Mouse (Mus musculus) heart, postnatal 0 days (tissue): ENCODE data around the gene Rnf149. TPM values are rescaled to one million over a fixed set of nuclear protein-coding genes. Genes with fewer than 3 reads are reported as not detected.

Source experiments
- ATAC-seq: fragments of 200-750 bp; cut with Nextera tagmentation; 2 replicates; pipeline ENCODE4 v1.8.0; 2017; ENCODE audit warnings: low read depth, moderate number of reproducible peaks, moderate library complexity; ENCODE audit not compliant: insufficient read depth
- DNase-seq: peaks from one replicate; pipeline ENCODE4 v3.0.0-alpha.2; 2016; ENCODE audit warnings: low spot score
- H3K27ac ChIP-seq: fragments of 300-500 bp; sonication (generic); 2 replicates; pipeline ENCODE4 v1.5.1; 2014; ENCODE audit warnings: low read depth, mild to moderate bottlenecking
- H3K27me3 ChIP-seq: fragments of 300-500 bp; sonication (generic); 2 replicates; pipeline ENCODE4 v1.6.1; 2014; ENCODE audit warnings: low read length, mixed read lengths; ENCODE audit not compliant: control insufficient read depth, insufficient read depth
- H3K36me3 ChIP-seq: fragments of 300-500 bp; sonication (generic); replicated peaks from 2 replicates; pipeline ENCODE4 v1.6.1; 2014; ENCODE audit warnings: low read length, mixed read lengths; ENCODE audit not compliant: control insufficient read depth, insufficient read depth
- H3K4me1 ChIP-seq: fragments of 300-500 bp; sonication (generic); 2 replicates; pipeline ENCODE4 v1.6.1; 2014; ENCODE audit warnings: antibody characterized with exemption; ENCODE audit not compliant: control insufficient read depth, insufficient read depth
- H3K4me2 ChIP-seq: fragments of 300-500 bp; sonication (generic); 2 replicates; pipeline ENCODE4 v1.6.1; 2014; ENCODE audit warnings: low read depth, mild to moderate bottlenecking, low read length, moderate library complexity
- H3K4me3 ChIP-seq: fragments of 300-500 bp; sonication (generic); 2 replicates; pipeline ENCODE4 v1.5.1; 2014; ENCODE audit warnings: low read depth, low read length
- H3K9ac ChIP-seq: fragments of 300-500 bp; sonication (generic); replicated peaks from 2 replicates; pipeline ENCODE4 v1.6.1; 2014; ENCODE audit warnings: low read depth, low read length, mixed read lengths
- H3K9me3 ChIP-seq: fragments of 300-500 bp; sonication (generic); replicated peaks from 2 replicates; pipeline ENCODE4 v1.6.1; 2016; ENCODE audit warnings: low read length; ENCODE audit not compliant: control insufficient read depth
- CTCF ChIP-seq: IDR thresholded peaks from 2 replicates; pipeline ENCODE4 v1.5.1; 2016; ENCODE audit warnings: antibody characterized with exemption, control low read depth, low read depth
- EP300 ChIP-seq: IDR thresholded peaks from 2 replicates; pipeline ENCODE4 v1.6.1; 2016; ENCODE audit warnings: antibody characterized with exemption, low read depth
- WGBS: fragments of 180-500 bp; shearing (Covaris S2); extraction: QIAGEN DNeasy Blood & Tissue Kit; methylation state at CpG from one replicate; pipeline ENCODE4 v1.1.7; 2014; 5-methylcytosine and 5-hydroxymethylcytosine counted together
- polyA plus RNA-seq: library from polyadenylated mRNA; unstranded; fragments of >200 nt; fragmentation: Nextera tagmentation; extraction: Ambion mirVana; gene quantifications from 2 replicates; pipeline ENCODE4 v1.2.1, GENCODE M21; 2015
- total RNA-seq: library from RNA; depleted of rRNA; stranded (reverse); fragments of >200 nt; gene quantifications from 2 replicates; pipeline ENCODE4 v1.2.3, GENCODE M21; 2014; ENCODE audit warnings: low replicate concordance; rRNA removed

The Rnf149 gene
- total RNA-seq: 9.0 and 31.3 TPM in 2 replicates
- 9.1 and 10.7 TPM in 2 replicates for polyA plus RNA-seq

DNA sequence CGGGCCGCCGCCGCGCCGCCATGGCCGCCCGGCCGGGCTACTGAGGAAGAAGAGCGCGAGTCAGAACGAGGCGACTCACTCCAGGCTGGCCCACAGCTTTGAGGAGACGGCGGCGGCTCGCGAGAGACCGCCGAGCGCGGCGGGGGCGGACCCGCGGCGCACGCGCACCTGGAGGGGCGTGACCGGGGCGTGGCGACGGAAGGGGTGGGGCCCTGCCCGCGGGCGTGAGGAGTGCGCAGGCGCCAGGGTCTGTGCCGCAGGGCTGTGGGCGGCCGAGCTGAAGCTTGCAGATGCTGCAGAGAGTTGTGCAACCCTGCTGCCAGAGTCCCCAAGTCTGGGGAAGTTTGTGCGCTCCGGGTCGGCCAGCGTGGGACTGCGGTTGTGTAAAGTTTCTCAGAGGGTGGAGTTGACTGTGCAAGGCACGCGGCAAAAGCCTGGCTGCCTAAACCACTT is at the start of gene Rnf149:
Gene Rnf149 (minus strand): TSS at position 153 of the 453 bp plus-strand sequence.
- peak within 1 kb of the TSS; percentile 97 for H3K27ac ChIP-seq
- no peaks in the 10 kb centered on the region for H3K27me3 ChIP-seq
- peak within 1 kb of the TSS; percentile 88 for H3K4me3 ChIP-seq
- peaks cover 17% of the 10 kb centered on the region for H3K4me1 ChIP-seq
- TF ChIP-seq CTCF: no peak
- TF ChIP-seq EP300: no peak
- H3K9me3 ChIP-seq: no peaks in the 10 kb centered on the region
- peak; percentile 98 for ATAC-seq
- peak; percentile 90 for DNase-seq
- H3K4me2 ChIP-seq: peak within 1 kb of the TSS; percentile 71
- WGBS: 0% methylated on average over 39 of the region's 49 CpGs
- peak within 1 kb of the TSS; percentile 81 for H3K9ac ChIP-seq
- H3K36me3 ChIP-seq: no peaks in the 10 kb centered on the region

DNA sequence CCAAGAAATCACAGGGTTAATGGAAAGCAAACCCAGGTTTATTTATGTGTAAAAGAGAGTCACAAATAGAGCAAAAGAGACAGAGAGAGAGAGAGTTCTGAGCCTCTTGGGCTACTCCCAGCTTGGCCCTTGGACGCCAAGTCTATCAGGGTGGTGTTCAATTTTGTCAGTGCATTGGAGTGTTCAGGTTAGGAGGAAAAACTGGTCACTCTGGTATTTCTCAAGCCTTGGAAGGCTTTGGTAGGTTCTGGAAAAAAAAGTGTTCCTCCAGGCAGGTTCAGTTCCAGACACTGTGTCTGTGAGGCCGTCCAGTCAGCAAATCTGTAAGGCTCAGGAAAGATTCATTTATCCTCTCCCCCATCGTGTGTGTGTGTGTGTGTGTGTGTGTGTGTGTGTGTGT is 48.3 kb upstream of the Rnf149 start:
- Histone ChIP-seq H3K9ac (no peak overlapping the region), H3K27ac (no peak overlapping the region), H3K4me1 (no peaks in the 10 kb centered on the region), H3K4me3 (no peak overlapping the region), H3K36me3 (no peaks in the 10 kb centered on the region), H3K9me3 (no peaks in the 10 kb centered on the region), H3K27me3 (no peaks in the 10 kb centered on the region), H3K4me2 (no peak overlapping the region)
- no peak for DNase-seq
- 44% methylated on average over 3 of the region's 3 CpGs for WGBS
- no peak for TF ChIP-seq CTCF
- TF ChIP-seq EP300: no peak
- no peak for ATAC-seq

DNA sequence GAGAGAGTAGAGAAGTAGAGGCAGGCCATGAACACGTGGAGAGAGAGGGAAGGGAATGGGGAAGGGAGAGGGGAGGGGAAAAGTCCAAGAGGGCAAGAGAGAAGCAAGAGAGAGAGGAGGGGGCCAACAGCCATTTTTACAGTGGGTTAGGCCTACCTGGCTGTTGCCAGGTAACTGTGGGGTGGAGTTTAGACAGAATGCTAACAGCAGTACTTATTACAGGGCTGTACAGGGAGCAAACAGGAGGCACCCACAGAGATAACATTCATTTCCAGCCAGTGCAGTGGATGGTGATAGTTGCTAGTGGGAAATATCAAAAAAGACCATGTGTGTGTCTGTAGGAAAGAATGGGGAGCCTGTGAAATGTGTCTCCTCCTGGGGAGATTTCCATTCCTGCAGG is 46.5 kb upstream of the Rnf149 start:
- no peak for ATAC-seq

DNA sequence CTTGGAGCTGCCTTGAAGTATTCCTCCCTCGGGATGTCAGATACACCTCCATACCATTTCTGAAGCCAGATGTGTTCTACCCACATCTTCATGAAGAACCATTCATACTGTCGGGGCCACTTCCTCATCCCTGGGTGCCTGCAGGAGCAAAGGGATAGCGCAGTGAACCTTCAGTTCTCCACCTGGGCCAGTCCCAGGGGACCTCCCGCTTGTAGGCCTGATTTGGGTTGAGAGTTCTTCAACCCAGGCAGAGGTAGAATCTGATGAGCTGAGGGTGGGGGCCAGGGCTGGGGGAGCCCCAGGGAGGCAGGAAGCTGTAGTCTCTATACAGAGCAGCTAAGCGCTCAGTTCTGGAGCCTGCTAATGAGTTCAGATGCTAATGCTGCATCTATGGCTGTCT is 45.9 kb upstream of the Rnf149 start:
- H3K36me3 ChIP-seq: no peaks in the 10 kb centered on the region
- ATAC-seq: no peak
- H3K9me3 ChIP-seq: no peaks in the 10 kb centered on the region
- no peaks in the 10 kb centered on the region for H3K27me3 ChIP-seq
- no peak for DNase-seq
- no peak overlapping the region for H3K4me3 ChIP-seq
- no peak overlapping the region for H3K4me2 ChIP-seq
- no peaks in the 10 kb centered on the region for H3K4me1 ChIP-seq
- 87% methylated on average over 5 of the region's 5 CpGs for WGBS
- TF ChIP-seq EP300: no peak
- TF ChIP-seq CTCF: no peak
- H3K9ac ChIP-seq: no peak overlapping the region
- H3K27ac ChIP-seq: no peak overlapping the region

More for the DNA sequence above, 46.5 kb upstream of the Rnf149 start:
- 64% methylated on average over 1 of the region's 1 CpGs for WGBS
- H3K36me3 ChIP-seq: no peaks in the 10 kb centered on the region
- DNase-seq: no peak
- no peak overlapping the region for H3K9ac ChIP-seq
- no peak overlapping the region for H3K4me3 ChIP-seq
- no peaks in the 10 kb centered on the region for H3K27me3 ChIP-seq
- no peaks in the 10 kb centered on the region for H3K9me3 ChIP-seq
- TF ChIP-seq EP300 (no peak), CTCF (no peak)
- H3K4me2 ChIP-seq: no peak overlapping the region
- no peak overlapping the region for H3K27ac ChIP-seq
- H3K4me1 ChIP-seq: no peaks in the 10 kb centered on the region

DNA sequence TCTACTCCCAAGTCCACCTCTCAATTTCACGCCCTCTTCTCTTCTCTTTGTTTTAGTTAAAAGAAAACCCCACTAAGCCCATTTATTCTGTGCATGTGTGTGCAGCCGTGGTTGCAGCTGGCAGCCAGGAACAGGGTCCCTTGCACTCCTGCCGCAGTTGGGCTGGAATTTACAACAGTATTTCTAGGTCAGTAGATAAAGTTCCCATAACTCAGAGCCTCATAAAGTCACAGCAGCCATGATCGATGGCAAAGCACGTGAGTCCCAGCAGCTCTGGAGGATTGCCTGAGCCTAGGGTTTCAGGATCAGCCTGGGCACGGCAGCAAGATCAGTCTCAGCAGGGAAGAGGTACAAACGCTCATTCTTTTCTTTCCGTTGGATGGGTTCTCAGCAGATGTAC is 41.3 kb upstream of the Rnf149 start:
- TF ChIP-seq EP300 (no peak), CTCF (no peak)
- ATAC-seq: no peak
- WGBS: 40% methylated on average over 8 of the region's 8 CpGs

DNA sequence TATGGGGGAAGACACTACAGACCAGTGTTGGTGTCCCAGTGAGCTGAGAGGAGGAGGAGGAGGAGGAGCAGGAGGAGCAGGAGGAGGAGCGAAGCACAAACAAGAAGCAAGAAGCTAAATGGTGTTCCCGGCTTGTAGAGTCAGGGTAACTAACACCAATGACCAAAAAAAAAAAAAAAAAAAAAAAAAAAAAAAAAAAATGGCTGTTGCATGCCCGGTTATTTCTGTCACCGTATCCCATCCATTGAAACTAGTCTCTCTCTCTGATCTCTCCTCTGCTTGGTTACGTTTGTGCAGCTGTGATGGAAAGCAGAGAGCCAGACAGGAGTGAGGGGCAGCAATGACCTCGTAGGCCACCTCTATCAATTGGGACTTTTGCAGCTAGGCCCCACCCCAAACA is 38.3 kb upstream of the Rnf149 start:
- no peaks in the 10 kb centered on the region for H3K9me3 ChIP-seq
- no peaks in the 10 kb centered on the region for H3K4me1 ChIP-seq
- no peak overlapping the region for H3K27ac ChIP-seq
- no peaks in the 10 kb centered on the region for H3K27me3 ChIP-seq
- H3K9ac ChIP-seq: no peak overlapping the region
- no peak for DNase-seq
- WGBS: 60% methylated on average over 6 of the region's 6 CpGs
- no peak for TF ChIP-seq EP300
- H3K4me2 ChIP-seq: peak overlapping the region; percentile 42; the same call in 1 of the 2 replicates
- ATAC-seq: no peak
- H3K4me3 ChIP-seq: no peak overlapping the region
- no peaks in the 10 kb centered on the region for H3K36me3 ChIP-seq

More for the DNA sequence above, 41.3 kb upstream of the Rnf149 start:
- H3K27ac ChIP-seq: no peak overlapping the region
- no peak overlapping the region for H3K4me3 ChIP-seq
- H3K27me3 ChIP-seq: no peaks in the 10 kb centered on the region
- H3K9ac ChIP-seq: no peak overlapping the region
- H3K36me3 ChIP-seq: no peaks in the 10 kb centered on the region
- H3K9me3 ChIP-seq: no peaks in the 10 kb centered on the region
- H3K4me2 ChIP-seq: no peak overlapping the region
- DNase-seq: no peak
- no peaks in the 10 kb centered on the region for H3K4me1 ChIP-seq
